Mouse (Mus musculus): ENCODE data around the gene Abhd16a. TPM values are rescaled to one million over a fixed set of nuclear protein-coding genes. Genes with fewer than 3 reads are reported as not detected.
A peak's percentile ranks its signal among the peaks of the same experiment; 100 is the strongest.

The Abhd16a gene
- total RNA-seq, 2 experiments from 2014 or later = 21.1 to 22.7 TPM

- no peak for ATAC-seq (replicated peaks; ENCODE audit: poor library complexity)
Measured at GRCm38 (mm10) chr17:35082841-35083576, 6.1 kb upstream of the Abhd16a start.

DNA sequence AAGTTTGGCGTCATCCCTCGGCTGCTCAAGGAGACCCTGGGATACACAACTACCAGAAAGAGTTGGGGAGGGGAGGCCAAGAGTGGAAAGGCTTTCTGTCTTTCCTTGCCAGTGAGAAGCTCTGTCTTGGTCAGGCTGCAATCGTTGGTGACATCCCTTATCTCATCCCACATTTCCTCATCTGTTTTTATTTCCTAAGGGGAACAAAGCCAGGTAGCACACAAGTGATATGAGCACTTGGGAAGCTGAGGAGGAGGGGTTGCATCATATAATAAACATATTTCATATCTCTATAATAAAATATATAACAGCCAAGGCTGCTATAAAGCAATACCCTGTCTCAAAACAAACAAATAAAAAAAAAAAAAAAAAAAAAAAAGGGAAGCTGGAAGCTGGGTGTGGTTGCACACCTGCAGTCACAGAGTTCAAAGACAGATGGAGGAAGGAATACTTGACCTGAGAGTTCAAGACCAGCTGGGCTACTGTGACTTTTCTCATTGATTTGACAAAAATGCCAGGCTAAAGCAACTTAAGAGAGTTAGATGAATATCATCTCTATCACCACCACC, 5.0 kb upstream of the Abhd16a start:
- ATAC-seq (replicated peaks; ENCODE audit: poor library complexity) = no peak

- ATAC-seq (replicated peaks; ENCODE audit: poor library complexity) = no peak
Measured at GRCm38 (mm10) chr17:35085208-35085865, 3.7 kb upstream of the Abhd16a start, which contains the start of gene Ly6g6f. Ly6g6f (minus strand) TSS chr17:35085610.

DNA sequence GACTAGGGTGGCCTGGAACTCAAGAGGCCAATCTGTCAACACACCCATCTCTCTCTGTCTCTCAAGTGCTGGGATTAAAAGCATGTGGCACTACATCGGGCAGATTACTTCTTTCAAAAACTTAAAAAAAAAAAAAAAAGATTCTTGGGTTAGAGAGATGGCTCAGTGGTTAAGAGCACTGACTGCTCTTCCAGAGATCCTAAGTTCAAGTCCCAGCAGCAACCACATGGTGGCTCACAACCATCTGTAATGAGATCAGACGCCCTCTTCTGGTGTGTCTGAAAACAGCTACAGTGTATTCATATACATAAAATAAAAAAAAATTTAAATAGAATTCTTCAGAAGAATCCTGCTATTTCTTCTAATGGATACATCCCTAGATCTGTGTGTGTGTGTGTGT, 912 bp upstream of the Abhd16a start:
- no peak for ATAC-seq (replicated peaks; ENCODE audit: poor library complexity)

DNA sequence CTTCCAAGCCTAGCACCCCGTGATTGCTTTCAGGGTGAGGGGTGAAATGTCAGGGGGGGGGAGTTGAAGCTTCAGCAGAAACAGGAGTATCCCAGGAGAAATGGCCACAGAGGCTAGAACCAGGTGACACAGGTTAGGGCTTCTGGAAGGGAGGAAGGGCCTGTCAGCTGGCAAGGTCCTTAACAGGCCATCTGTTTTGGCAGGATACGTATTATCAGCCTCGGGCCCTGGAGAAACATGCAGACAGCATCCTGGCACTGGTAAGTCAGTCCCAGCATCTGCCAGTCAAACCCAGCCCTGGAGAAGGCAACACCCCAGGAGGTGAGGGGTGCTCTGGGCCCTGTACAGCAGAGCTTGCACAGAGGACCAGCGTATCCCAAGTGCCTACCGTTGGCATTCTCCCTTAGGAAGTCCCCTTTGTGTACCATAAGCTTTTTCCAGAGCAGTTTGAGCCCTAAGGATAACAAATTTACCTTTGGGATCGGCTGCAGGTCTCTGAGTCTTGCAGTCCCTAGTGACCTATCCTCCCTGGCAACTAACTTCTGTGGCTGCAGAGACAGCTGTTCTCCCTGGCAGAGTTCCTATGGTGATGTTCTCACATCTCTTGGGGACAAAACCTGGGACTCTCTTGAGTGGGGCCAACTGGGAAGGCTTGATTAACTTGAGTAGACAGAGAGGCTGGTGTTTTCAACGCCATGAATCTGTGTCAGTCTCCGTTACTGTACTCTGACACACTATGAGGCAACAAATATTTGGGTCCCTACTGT, 1.3 kb downstream of the Abhd16a start:
- peak; percentile 69 for ATAC-seq (replicated peaks; ENCODE audit: poor library complexity)

- no peak for ATAC-seq (replicated peaks; ENCODE audit: poor library complexity)
Measured at GRCm38 (mm10) chr17:35092403-35093198, 3.5 kb downstream of the Abhd16a start.

GRCm38 (mm10) chr17:35094475-35095365, 5.7 kb downstream of the Abhd16a start:
- no peak for ATAC-seq (replicated peaks; ENCODE audit: poor library complexity)

- no peak for ATAC-seq (replicated peaks; ENCODE audit: poor library complexity)
Measured at GRCm38 (mm10) chr17:35096597-35096996, 7.5 kb downstream of the Abhd16a start.

DNA sequence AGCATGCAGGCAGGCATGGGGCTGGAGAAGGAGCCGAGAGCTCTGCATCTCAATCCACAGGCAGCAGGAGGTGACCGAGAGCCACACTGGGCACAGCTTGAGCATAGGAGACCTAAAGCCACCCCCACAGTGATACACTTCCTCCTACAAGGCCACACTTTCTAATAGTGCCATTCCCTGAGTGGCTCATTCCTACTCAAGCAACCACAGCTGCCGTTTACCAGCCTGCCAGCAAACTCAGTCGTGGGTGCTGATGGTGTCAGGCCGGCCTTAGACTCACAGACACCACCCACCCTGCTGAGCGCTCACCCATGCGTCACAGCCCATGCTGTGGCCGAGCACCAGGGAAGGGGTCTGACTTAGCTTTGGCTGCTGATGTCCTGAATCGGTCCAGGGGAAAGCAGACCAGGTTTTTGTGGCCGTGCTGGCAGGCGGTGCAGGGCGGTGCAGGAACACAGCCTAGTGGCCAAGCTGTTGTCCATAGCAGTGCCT, 8.1 kb downstream of the Abhd16a start:
- no peak for ATAC-seq (replicated peaks; ENCODE audit: poor library complexity)

- no peak for ATAC-seq (replicated peaks; ENCODE audit: poor library complexity)
Measured at GRCm38 (mm10) chr17:35100196-35100765, 11.2 kb downstream of the Abhd16a start.

DNA sequence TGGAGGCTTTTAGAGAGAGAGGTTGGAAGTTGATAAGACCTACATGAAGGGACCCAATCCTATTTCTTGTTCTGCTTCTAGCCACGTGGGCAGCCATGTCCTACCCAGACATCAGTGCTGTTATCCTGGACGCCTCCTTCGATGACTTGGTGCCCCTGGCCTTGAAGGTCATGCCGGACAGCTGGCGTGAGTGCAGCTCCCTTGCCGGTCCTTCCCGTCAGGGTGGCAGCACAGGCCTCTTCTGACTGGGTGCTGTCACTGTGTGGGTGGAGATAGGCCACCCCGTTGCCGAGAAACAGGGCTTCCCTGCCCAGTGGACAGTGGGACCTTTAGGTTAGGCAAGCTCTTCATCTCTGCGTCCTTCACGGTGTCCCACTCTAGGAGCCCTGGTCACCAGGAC, 12.1 kb downstream of the Abhd16a start:
- no peak for ATAC-seq (replicated peaks; ENCODE audit: poor library complexity)

GRCm38 (mm10) chr17:35102299-35102698, 13.2 kb downstream of the Abhd16a start:
- no peak for ATAC-seq (replicated peaks; ENCODE audit: poor library complexity)

- peak; percentile 21 for ATAC-seq (replicated peaks; ENCODE audit: poor library complexity)
Measured at GRCm38 (mm10) chr17:35103221-35103690, 14.2 kb downstream of the Abhd16a start.

DNA sequence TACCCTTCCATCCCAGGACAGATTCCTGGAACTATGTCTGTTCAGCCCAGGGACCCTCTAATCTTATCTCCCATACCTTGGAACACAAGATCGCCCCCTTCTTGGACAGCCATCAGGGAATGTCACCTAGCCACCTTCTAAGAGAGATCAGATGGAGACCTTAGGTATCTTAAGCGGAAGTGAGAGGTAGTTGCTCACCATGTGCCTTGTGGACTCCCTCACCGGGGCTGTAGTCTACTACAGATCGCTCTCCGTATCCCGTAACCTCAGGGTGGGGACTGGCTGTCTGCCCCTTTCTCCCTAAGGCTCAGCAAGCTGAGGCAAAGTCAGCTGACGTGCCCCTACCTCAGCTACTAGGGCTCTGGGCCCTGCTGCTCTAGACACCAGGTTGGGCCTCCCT, 15.0 kb downstream of the Abhd16a start:
- ATAC-seq (replicated peaks; ENCODE audit: poor library complexity) = no peak

GRCm38 (mm10) chr17:35104754-35105153, 15.7 kb downstream of the Abhd16a start:
- peak; percentile 84 for ATAC-seq (replicated peaks; ENCODE audit: poor library complexity)

DNA sequence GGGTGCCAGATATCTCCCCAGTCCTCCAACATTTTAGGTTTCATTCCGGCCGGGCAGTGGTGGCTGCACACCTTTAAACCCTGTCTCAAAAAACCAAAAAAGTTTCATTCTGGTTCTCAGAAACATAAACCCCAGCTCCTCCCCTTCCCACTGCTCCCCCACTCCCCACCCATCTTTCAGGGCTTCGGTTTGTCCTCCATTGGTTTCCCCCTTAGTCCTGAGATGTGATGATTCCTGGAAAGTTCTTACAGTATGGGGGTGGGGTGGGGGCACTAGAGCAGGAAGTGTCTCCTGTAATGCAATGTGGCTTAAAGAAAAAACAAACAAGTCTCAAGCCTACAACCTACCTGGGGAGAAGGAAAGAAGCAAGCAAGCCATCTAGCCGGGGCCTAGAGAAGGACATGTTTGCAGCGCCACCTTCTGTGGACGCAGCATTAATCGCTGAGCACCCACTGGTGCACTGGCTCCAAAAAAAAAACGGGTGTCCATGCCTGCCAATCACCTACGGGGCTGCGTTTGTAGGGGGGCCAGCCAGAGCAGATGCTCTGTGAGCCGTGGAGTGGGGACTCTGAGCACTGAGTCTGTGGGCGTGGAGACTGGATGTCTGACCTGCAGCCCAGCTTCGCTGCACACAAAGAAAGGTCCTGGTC, 16.8 kb downstream of the Abhd16a start:
- ATAC-seq (replicated peaks; ENCODE audit: poor library complexity) = peak; percentile 51

DNA sequence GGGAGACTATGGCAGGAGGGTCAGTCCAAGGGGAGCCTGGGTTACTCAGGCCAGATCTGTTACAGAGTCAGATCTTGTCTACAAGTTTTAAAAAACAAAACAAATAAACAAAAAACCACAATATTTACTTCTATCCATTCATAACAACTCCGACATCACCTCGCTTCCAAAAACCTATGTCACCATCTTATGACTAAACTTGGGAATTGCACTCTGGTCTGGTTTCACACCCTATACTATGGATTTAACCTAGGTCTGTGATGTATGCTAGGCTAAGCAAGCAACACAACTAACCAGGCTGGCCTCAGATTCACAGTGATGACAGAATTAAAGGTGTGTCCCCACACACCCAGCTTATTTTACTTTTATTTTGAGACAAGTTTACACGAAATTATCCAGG, 17.5 kb downstream of the Abhd16a start:
- ATAC-seq (replicated peaks; ENCODE audit: poor library complexity) = no peak

- ATAC-seq (replicated peaks; ENCODE audit: poor library complexity) = no peak
Measured at GRCm38 (mm10) chr17:35108097-35108496, 19.0 kb downstream of the Abhd16a start, which contains the start of gene Ly6g5c. Ly6g5c (plus strand) TSS chr17:35108279.

Measured in megakaryocyte progenitor cell, adult 5-6 weeks (primary cell).